Mouse (Mus musculus) 416B (cell line): Measurements from ENCODE around the gene Tmco5b.

Experiments
- DNase-seq: peaks from one replicate; pipeline ENCODE4 v3.0.0; 2011; ENCODE audit warnings: low read depth

Gene Tmco5b

DNA sequence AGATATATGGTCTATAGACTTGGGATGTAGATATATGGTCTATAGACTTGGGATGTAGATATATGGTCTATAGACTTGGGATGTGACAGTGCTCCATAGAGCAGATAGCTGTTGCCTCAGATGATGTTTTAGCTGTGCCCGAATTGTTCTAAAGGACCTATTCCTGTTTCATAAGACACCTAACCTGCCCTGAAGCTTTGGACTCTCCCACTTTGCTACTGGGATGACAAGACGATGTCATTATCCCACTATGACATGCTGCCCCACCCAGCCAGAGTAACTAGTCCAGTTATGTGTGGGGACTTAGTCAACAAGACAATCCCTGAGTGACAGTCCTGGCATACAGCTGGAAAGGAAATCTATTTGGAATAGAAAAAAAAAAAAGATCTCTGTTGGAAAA is at the start of gene Tmco5b:
Gene Tmco5b (plus strand): TSS at position 301 of the 400 bp plus-strand sequence.
- DNase-seq = no peak

DNA sequence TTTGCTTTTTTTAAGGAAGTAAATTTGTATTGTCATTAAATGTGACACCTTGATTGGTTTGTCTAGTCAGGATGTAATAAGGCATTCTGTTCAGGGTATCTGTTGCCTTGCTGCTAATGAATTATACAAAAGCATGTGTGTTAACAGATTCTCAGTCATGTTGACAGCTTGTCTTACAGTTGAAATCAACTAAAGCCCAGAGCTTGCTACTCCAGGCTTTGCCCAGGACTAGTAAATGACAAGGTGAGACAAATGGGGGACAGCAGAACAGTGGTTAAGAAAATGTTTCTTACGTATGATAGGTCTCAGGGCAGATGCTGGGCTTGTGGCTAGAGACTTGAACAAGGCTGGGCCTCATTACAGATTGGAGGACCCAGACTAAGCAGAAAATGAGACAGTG is 48.5 kb upstream of the Tmco5b start:
- no peak for DNase-seq

DNA sequence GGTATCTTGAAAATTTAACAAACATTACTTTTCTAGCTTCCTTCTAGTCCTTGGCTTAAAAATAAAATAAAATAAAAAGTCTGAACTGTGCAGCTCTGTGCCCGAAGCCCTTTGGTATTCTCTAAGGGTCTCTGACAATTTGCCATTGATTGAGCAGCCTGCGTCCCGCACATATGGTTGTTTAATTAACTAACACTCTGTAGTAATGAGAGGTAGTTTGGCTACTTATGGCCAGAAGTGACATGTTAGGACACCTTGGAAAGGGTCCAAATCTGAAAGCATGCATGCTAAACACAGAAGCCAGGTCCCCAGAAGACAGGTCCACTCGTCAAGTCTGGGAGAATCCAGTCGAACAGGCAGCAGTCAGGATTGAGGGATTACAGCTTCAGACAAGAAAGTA is 46.7 kb upstream of the Tmco5b start:
- no peak for DNase-seq

DNA sequence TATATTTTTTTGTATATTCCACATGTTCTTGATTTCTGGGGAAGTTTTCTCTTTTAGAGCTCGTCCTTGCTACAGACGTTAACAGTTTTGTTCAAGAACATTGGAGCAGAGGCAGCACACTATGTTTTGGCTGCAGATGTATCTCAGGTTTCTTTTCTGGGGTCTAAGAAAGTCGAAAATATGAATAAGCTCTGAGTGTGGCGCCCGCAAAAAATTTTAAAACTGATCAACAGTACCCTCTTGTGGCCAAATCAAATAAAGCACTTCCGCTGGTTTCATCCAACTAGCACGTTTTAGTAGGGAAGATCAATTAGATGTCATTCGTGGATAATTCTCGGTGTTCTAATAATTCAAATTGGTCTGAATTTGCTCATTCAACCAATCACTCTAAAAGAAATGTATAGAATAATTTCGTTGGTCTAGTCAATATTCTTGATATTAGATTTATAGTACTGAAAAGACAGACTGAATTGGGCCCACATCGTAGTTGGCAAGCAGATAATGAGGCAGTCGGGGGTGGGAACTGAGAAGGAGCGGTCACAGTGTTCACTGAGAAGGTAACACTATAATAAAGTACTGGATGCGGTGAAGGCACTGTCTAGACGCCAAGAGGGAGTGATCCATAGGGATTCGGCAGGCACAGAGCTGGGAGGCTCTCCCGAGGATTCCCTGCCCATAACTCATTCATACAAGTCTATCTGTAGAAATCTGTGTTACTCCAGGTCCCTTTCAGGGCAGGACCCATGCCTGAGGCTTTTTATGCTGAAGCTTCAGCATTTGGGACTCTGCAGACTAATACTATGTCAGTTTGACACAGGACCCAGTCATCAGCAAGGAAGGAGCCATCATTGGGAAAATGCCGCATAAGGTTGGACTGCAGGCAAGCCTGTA is 17.1 kb downstream of the Tmco5b start:
- peak; percentile 50 for DNase-seq

DNA sequence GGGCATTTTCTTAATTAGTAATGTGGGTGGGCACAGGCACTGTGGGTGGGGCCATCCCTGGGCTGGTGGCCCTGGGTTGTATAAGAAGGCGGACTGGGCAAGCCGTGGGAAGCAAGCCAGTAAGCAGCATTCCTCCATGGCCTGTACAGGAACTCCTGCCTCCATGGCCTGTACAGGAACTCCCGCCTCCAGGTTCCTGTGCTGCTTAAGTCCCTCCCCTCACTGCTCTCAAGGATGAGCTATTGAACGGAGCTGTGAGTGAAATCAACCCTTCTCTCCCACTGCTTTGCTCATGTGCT is 17.7 kb downstream of the Tmco5b start:
- DNase-seq = peak; percentile 3

DNA sequence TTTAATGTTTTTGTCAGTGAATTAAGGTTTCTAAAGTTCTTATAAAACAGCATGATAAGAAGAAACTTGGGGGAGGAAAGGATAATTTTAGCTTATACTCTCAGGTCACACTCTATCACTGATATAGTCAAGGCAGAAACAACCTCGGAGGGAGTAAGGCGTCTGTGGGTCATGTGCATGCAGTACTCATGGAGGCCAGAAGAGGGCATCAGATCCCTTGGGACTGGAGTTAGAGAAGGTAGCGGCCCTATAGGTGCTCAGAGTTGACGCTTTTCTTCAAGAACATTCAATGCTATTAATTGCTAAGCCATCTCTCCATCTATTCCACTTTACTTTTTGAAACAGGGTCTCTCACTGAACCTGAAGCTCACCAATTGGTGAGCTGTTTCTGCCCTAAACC is 19.8 kb downstream of the Tmco5b start:
- DNase-seq = peak; percentile 53

DNA sequence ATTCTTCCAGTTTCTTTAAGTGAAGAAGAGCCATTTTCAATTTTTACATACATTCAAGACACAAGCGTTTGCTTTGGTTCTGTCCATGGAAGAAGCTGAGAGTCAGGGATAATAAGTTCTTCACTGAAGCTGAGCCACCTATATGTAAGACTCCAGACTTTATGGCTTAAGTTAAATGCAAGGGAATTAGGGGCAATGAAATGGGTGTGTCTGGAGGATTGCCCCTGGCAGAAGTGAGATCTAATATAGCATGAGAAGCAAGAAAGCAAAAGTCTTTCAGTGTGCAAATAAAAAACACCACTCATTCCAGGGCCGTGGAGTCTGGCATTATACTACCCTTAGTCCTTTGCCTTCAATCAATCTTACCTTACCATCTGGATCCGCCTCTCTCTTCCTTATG is 25.7 kb downstream of the Tmco5b start:
- no peak for DNase-seq

DNA sequence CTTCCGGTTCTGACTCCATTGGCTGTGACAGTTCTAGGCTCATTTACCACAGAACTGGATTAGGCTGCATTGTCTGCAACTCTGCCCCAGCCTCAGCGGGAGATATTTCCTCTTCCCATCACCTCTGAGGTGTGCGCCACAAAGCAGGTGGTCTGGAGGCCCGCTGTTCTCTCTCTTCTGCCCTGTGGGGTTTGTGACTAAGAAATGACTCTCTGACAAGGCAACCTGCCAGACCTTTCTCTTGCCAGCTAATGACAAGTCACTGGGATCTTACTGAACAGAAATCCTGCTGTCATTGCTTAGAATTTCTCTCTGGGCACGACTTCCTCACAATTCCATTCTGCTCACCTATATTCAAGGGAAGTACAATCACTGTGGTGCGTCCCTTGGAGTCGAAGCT is 37.5 kb downstream of the Tmco5b start:
- DNase-seq = no peak

DNA sequence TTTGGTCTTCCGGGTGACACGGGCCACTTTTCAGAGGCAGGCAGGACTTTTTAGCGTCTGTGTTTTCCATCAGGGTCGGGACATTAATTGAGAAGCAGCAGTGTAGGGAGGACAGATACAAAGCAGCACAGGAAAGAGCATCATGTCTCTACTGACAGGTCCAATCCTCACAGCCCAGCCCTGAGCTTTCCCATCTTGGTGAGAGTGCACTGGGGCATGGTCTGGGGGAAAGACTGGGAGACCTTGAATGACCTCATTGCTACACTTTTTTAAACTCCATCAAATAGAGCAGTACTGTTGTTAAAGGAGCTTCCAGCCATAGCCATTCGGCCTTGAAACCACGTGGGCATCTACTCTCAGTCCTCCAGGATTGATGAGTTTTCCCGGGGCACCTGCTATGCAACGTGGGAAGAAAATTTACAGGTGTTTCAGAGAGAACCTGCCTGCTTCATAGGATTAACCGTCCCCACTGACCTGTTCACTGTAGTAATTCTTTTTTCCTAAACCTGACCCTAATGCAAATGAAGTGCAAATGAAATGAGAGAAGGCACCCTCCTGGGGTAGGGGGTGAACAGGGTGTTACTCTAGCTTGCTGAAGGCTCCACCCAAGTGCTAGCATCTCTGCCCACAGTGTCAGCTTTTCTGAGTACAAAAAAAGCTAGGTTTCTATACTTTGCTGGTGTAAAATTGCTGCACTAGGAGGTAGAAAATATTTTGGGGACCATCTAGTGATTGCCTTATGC is 48.4 kb downstream of the Tmco5b start:
- DNase-seq = no peak

DNA sequence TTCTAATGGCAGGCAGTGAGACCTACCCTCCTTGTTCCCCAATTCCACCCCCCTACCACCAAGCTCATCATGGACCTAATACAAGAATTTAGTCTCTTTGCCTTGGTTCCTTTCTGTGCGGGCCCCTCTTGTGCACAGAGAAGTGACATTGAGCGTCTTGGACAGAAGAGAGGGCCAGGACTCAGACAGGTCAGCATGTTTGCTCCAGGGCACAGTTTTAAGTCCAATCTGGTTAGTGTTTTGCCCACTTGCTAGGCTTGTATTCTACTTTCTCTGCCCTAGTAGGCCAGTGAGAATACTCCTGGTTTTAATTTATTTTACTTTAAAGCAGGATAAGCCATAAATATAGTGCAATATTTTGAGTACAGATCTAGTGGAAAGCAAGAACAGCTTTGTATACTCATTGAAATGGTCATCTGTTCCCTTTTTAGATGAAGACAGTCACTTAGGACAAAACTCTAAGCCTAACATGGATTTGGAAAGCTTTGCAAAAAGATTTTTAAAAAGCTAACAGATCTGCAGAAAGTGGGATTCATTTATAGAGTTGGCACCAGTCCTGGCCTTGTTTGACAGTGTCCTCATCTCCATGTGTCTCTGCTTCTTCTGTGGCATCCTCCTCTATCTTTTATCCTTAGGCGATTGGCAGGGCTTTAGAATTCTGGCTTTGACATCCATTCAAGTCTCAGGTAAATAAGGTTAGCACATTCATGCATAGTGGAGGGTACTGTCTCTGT is 50.2 kb downstream of the Tmco5b start:
- DNase-seq = no peak

DNA sequence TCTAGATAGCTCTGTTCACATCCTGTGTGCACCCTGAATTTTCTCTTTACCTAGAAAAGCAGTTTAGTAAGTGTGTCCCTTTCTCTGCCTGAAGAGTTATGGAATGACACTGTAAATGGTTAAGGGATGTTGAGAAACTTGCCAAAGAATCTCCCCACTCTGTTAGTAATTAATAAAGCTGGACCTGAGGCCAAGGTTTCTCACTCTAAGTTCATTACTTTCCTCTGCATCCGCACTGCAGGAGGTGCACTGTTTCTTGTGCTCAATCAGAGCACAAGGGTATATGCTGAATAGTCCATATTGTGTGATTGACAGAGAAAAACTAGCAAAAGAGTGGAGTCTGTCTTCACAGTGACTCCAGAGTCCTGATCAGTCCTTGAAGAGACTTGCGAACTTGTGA is 59.0 kb downstream of the Tmco5b start:
- no peak for DNase-seq
